25 mouse cellular contexts compared by ENCODE assay signal in genomic region chr3:98582622-98583021, GRCm38 (mm10). TPM values are rescaled to one million over a fixed set of nuclear protein-coding genes. Genes with fewer than 3 reads are reported as not detected.
"Had no signal": no experiment of that assay in that cellular context is flagged by ENCODE, and none has a peak within 500 bp of the region (broad histone marks: within the 10 kb centered on the region; RNA-seq: fewer than 3 reads in every experiment).

No protein-coding gene starts in this region.

RNA-seq across cellular contexts. Expression of gene Gm10681, which starts 6.0 kb away (rescaled TPM):
- polyA plus RNA-seq: heart, adult 2 months; heart, embryonic 11.5 days; heart, embryonic 12.5 days; heart, embryonic 13.5 days; heart, embryonic 14.5 days; heart, embryonic 15.5 days; heart, embryonic 16.5 days; heart, postnatal 0 days; hindbrain, embryonic 10.5 days; hindbrain, embryonic 11.5 days; hindbrain, embryonic 12.5 days; hindbrain, embryonic 13.5 days; hindbrain, embryonic 15.5 days; hindbrain, embryonic 16.5 days; hindbrain, postnatal 0 days; inflammation-experienced regulatory T-cells, adult 6 months; intestine, embryonic 14.5 days; intestine, embryonic 15.5 days; intestine, embryonic 16.5 days; intestine, postnatal 0 days; large intestine, adult 2 months had no signal

RNA-seq across cellular contexts. Expression of gene Hsd3b5, which starts 47.4 kb away (rescaled TPM):
- polyA plus RNA-seq: heart, adult 2 months; heart, embryonic 10.5 days; heart, embryonic 11.5 days; heart, embryonic 12.5 days; heart, embryonic 13.5 days; heart, embryonic 14.5 days; heart, embryonic 15.5 days; heart, embryonic 16.5 days; heart, postnatal 0 days; hindbrain, embryonic 10.5 days; hindbrain, embryonic 11.5 days; hindbrain, embryonic 12.5 days; hindbrain, embryonic 13.5 days; hindbrain, embryonic 14.5 days; hindbrain, embryonic 15.5 days; hindbrain, embryonic 16.5 days; hindbrain, postnatal 0 days; inflammation-experienced regulatory T-cells, adult 6 months; intestine, embryonic 14.5 days; intestine, embryonic 15.5 days; intestine, embryonic 16.5 days; intestine, postnatal 0 days; kidney, embryonic 14.5 days; kidney, embryonic 15.5 days; large intestine, adult 2 months had no signal
